In genomic region chr1:9469512-9469911, GRCm38 (mm10) we compare ENCODE assay signal across 14 mouse cellular contexts.
A peak's percentile ranks its signal among the peaks of the same experiment; 100 is the strongest.
DNase-seq lines count a peak whose midpoint lies in the region; ATAC-seq lines count a peak whose summit lies in the region.
"Had no signal": no experiment of that assay in that cellular context is flagged by ENCODE, and none has a peak within 500 bp of the region (broad histone marks: within the 10 kb centered on the region; RNA-seq: fewer than 3 reads in every experiment).

No protein-coding gene starts in this region.

- no peaks in the 10 kb centered on the region for H3K27me3 ChIP-seq in liver, embryonic 11.5 days (replicated peaks; ENCODE audit: control insufficient read depth, insufficient read depth, low read length)
- no peaks in the 10 kb centered on the region for H3K27me3 ChIP-seq in embryonic facial prominence, embryonic 11.5 days (ENCODE audit: control insufficient read depth, insufficient read depth, low read length)
- H3K27me3 ChIP-seq: limb, embryonic 12.5 days had no signal

- no peak overlapping the region for H3K9ac ChIP-seq in liver, embryonic 11.5 days (ENCODE audit: low read depth, low read length)
- no peak overlapping the region for H3K9ac ChIP-seq in embryonic facial prominence, embryonic 11.5 days (replicated peaks; ENCODE audit: low read length)
- H3K9ac ChIP-seq: limb, embryonic 12.5 days had no signal

- no peak overlapping the region for H3K4me2 ChIP-seq in liver, embryonic 11.5 days
- H3K4me2 ChIP-seq in embryonic facial prominence, embryonic 11.5 days (ENCODE audit: low read depth, low read length) = no peak overlapping the region
- H3K4me2 ChIP-seq: limb, embryonic 12.5 days had no signal

- no peaks in the 10 kb centered on the region for H3K4me1 ChIP-seq in liver, embryonic 11.5 days (replicated peaks; ENCODE audit: control insufficient read depth, insufficient read depth, low read length)
- H3K4me1 ChIP-seq in embryonic facial prominence, embryonic 11.5 days (ENCODE audit: control insufficient read depth, insufficient read depth, low read length) = no peaks in the 10 kb centered on the region
- H3K4me1 ChIP-seq: heart, embryonic 10.5 days; limb, embryonic 12.5 days had no signal

- no peak overlapping the region for H3K4me3 ChIP-seq in liver, embryonic 11.5 days (ENCODE audit: low read depth, low read length)
- no peak overlapping the region for H3K4me3 ChIP-seq in embryonic facial prominence, embryonic 11.5 days (ENCODE audit: low read depth, low read length)
- H3K4me3 ChIP-seq: heart, embryonic 10.5 days; limb, embryonic 12.5 days had no signal

- no peak overlapping the region for H3K27ac ChIP-seq in liver, embryonic 11.5 days (ENCODE audit: low read depth, low read length)
- no peak overlapping the region for H3K27ac ChIP-seq in embryonic facial prominence, embryonic 11.5 days (replicated peaks; ENCODE audit: low read depth, low read length)
- H3K27ac ChIP-seq: heart, embryonic 10.5 days; limb, embryonic 12.5 days had no signal

- DNase-seq in cerebellum, postnatal 10 days = peak; percentile 5 to 19
- DNase-seq in cerebellum, postnatal 25 days = no peak
- DNase-seq in liver, embryonic 11.5 days (ENCODE audit: low spot score) = no peak
- DNase-seq in liver = no peak
- DNase-seq in ES-CJ7 (ENCODE audit: low read depth, low spot score) = peak; percentile 87
- DNase-seq in embryonic facial prominence, embryonic 11.5 days (ENCODE audit: low spot score) = peak; percentile 25
- no peak for DNase-seq in right cerebral cortex, postnatal 4 days
- DNase-seq in testis, postnatal 10 days (ENCODE audit: low spot score) = no peak
- DNase-seq: adrenal gland, adult 8-10 months; layer of hippocampus, adult 9-11 months; thymus, adult 2 months had no signal

- 0 out of 2 replicates have a peak, but pooled peaks have one; percentile 39 for ATAC-seq in liver, embryonic 11.5 days (replicated peaks; ENCODE audit: low FRiP score)
- no peak; the same call in 1 of the 2 replicates for ATAC-seq in embryonic facial prominence, embryonic 11.5 days (replicated peaks; ENCODE audit: insufficient number of reproducible peaks, low FRiP score, low TSS enrichment, low read depth)
- ATAC-seq: hindbrain, embryonic 16.5 days had no signal

- 38% methylated on average over 9 of the region's 9 CpGs for WGBS in liver, embryonic 11.5 days
- WGBS in embryonic facial prominence, embryonic 11.5 days = 35% methylated on average over 9 of the region's 9 CpGs

- H3K36me3 ChIP-seq in liver, embryonic 11.5 days (ENCODE audit: control insufficient read depth, insufficient read depth, low read length) = no peaks in the 10 kb centered on the region
- no peaks in the 10 kb centered on the region for H3K36me3 ChIP-seq in embryonic facial prominence, embryonic 11.5 days (replicated peaks; ENCODE audit: control insufficient read depth, insufficient read depth, low read depth, low read length)
- H3K36me3 ChIP-seq: heart, embryonic 10.5 days; limb, embryonic 12.5 days had no signal

- H3K9me3 ChIP-seq in liver, embryonic 11.5 days (ENCODE audit: control insufficient read depth, low read length) = no peaks in the 10 kb centered on the region
- no peaks in the 10 kb centered on the region for H3K9me3 ChIP-seq in embryonic facial prominence, embryonic 11.5 days (replicated peaks; ENCODE audit: control insufficient read depth, low read length)
- H3K9me3 ChIP-seq: heart, embryonic 10.5 days; limb, embryonic 12.5 days had no signal

Comparison
In these comparisons a context has a peak if more than half of its experiments do, and no peak if none do; other contexts are left out.
1. DNase-seq: peak in cerebellum, postnatal 10 days (2 of 2), ES-CJ7 (single experiment) and embryonic facial prominence, embryonic 11.5 days (single experiment); none in cerebellum, postnatal 25 days (0 of 2), liver, embryonic 11.5 days (single experiment), liver (single experiment), right cerebral cortex, postnatal 4 days (single experiment) and testis, postnatal 10 days (single experiment).